Mouse (Mus musculus): Measurements from ENCODE around the gene Dnah10. TPM values are rescaled to one million over a fixed set of nuclear protein-coding genes. Genes with fewer than 3 reads are reported as not detected.
"Not testable (repeated sequence)": the region's sequence is repeated elsewhere in the genome, so short reads cannot be mapped to it uniquely, and the experiment has no call there.

The Dnah10 gene
- polyA plus RNA-seq, 1 experiment from 2014 or later = 0.04 TPM

GRCm38 (mm10) chr5:124741898-124742599 lies 17.2 kb downstream of the Dnah10 start:
- 91% methylated on average over 21 of the region's 21 CpGs for WGBS (ENCODE audit: insufficient replicate concordance)
- no peak for ATAC-seq (replicated peaks; ENCODE audit: insufficient number of reproducible peaks, low FRiP score, low TSS enrichment)
- H3K9ac ChIP-seq (ENCODE audit: low read depth, low read length) = no peak overlapping the region
- peaks cover 7% of the 10 kb centered on the region; the same call in 1 of the 2 replicates for H3K9me3 ChIP-seq (replicated peaks; ENCODE audit: control insufficient read depth, low read length)
- H3K4me2 ChIP-seq = no peak overlapping the region
- no peaks in the 10 kb centered on the region for H3K36me3 ChIP-seq (ENCODE audit: control insufficient read depth, insufficient read depth, low read length)
- H3K4me1 ChIP-seq (ENCODE audit: control insufficient read depth, insufficient read depth, low read length) = no peaks in the 10 kb centered on the region
- H3K27me3 ChIP-seq (ENCODE audit: control insufficient read depth, insufficient read depth, low read length) = no peaks in the 10 kb centered on the region
- no peak overlapping the region for H3K27ac ChIP-seq (ENCODE audit: low read depth, low read length)
- H3K4me3 ChIP-seq (ENCODE audit: low read depth, low read length) = no peak overlapping the region

DNA sequence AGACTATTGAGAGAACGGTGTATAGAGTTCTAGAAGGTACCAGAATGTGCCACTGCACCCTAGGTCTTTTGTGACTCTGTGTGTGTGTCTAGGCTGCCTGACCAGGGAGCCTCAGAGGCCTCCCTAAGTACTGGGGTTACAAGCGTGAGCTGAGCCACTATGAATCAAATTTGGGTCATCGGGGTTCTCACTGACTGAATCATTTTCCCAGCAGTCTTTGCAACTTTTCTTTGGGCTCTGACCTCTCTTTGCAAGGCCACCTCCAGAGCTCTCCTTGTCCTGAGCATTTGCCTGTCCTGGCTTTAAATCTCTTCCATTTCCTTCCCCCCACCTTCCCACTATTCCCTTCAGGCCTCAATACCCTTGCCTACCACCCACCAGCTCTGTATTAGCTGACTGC lies 19.0 kb downstream of the Dnah10 start:
- WGBS (ENCODE audit: insufficient replicate concordance) = 85% methylated on average over 3 of the region's 3 CpGs
- no peak for ATAC-seq (replicated peaks; ENCODE audit: insufficient number of reproducible peaks, low FRiP score, low TSS enrichment)
- no peak overlapping the region for H3K4me2 ChIP-seq

DNA sequence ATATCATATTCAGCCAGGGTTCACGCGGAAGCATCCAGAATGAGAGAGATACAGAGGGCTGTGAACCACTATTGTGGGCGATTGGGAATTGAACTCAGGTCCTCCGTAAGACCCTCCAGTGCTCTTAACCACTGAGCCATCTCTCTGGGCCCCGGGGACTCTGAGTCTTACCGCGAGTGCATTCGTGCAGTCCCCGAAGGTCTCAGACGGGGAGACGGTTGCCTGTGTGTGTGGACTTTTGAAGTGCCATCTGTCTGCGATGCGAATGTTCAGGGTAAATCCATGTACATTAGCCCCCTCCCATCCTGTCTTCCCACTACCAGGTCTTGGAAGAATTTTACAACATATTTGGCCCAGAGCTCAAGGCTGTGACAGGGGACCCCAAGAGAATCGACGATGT lies 21.3 kb downstream of the Dnah10 start:
- 86% methylated on average over 15 of the region's 15 CpGs for WGBS (ENCODE audit: insufficient replicate concordance)
- no peak overlapping the region for H3K4me3 ChIP-seq (ENCODE audit: low read depth, low read length)
- H3K9me3 ChIP-seq (replicated peaks; ENCODE audit: control insufficient read depth, low read length) = peaks cover 3% of the 10 kb centered on the region; the same call in 1 of the 2 replicates
- H3K4me1 ChIP-seq (ENCODE audit: control insufficient read depth, insufficient read depth, low read length) = no peaks in the 10 kb centered on the region
- H3K27ac ChIP-seq (ENCODE audit: low read depth, low read length) = no peak overlapping the region
- no peak overlapping the region for H3K9ac ChIP-seq (ENCODE audit: low read depth, low read length)
- H3K4me2 ChIP-seq = no peak overlapping the region
- no peaks in the 10 kb centered on the region for H3K36me3 ChIP-seq (ENCODE audit: control insufficient read depth, insufficient read depth, low read length)
- H3K27me3 ChIP-seq (ENCODE audit: control insufficient read depth, insufficient read depth, low read length) = no peaks in the 10 kb centered on the region
- no peak for ATAC-seq (replicated peaks; ENCODE audit: insufficient number of reproducible peaks, low FRiP score, low TSS enrichment)

More for the DNA sequence above, 19.0 kb downstream of the Dnah10 start:
- no peaks in the 10 kb centered on the region for H3K4me1 ChIP-seq (ENCODE audit: control insufficient read depth, insufficient read depth, low read length)
- no peak overlapping the region for H3K4me3 ChIP-seq (ENCODE audit: low read depth, low read length)
- no peaks in the 10 kb centered on the region for H3K36me3 ChIP-seq (ENCODE audit: control insufficient read depth, insufficient read depth, low read length)
- no peak overlapping the region for H3K9ac ChIP-seq (ENCODE audit: low read depth, low read length)
- no peak overlapping the region for H3K27ac ChIP-seq (ENCODE audit: low read depth, low read length)
- peaks cover 7% of the 10 kb centered on the region; the same call in 1 of the 2 replicates for H3K9me3 ChIP-seq (replicated peaks; ENCODE audit: control insufficient read depth, low read length)
- no peaks in the 10 kb centered on the region for H3K27me3 ChIP-seq (ENCODE audit: control insufficient read depth, insufficient read depth, low read length)

DNA sequence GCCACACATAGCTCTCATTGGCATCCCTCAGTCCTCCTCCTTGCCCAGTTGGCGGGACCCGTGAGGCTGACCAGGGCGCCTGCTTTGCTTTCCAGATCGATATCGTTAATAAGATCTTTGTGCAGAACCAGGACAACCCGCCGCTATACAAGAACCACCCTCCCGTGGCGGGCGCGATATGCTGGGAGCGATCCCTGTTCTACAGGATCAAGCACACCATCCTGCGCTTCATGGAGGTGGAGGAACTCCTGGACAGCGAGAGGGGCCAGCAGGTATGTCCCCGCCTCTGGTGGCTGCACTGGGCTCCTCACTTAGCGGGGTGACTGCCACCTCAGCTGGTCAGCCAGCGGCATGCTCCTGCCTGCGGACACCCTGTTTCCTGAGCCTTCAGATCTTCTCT lies 23.4 kb downstream of the Dnah10 start:
- 76% methylated on average over 18 of the region's 18 CpGs for WGBS (ENCODE audit: insufficient replicate concordance)
- Histone ChIP-seq H3K4me2 (no peak overlapping the region), H3K4me3 (ENCODE audit: low read depth, low read length) (no peak overlapping the region), H3K36me3 (ENCODE audit: control insufficient read depth, insufficient read depth, low read length) (no peaks in the 10 kb centered on the region), H3K27ac (ENCODE audit: low read depth, low read length) (no peak overlapping the region), H3K9me3 (replicated peaks; ENCODE audit: control insufficient read depth, low read length) (no peaks in the 10 kb centered on the region), H3K9ac (ENCODE audit: low read depth, low read length) (no peak overlapping the region), H3K4me1 (ENCODE audit: control insufficient read depth, insufficient read depth, low read length) (no peaks in the 10 kb centered on the region), H3K27me3 (ENCODE audit: control insufficient read depth, insufficient read depth, low read length) (no peaks in the 10 kb centered on the region)
- no peak for ATAC-seq (replicated peaks; ENCODE audit: insufficient number of reproducible peaks, low FRiP score, low TSS enrichment)

GRCm38 (mm10) chr5:124751656-124752055 lies 26.8 kb downstream of the Dnah10 start:
- 83% methylated on average over 9 of the region's 9 CpGs for WGBS (ENCODE audit: insufficient replicate concordance)
- H3K4me3 ChIP-seq (ENCODE audit: low read depth, low read length) = no peak overlapping the region
- no peak overlapping the region for H3K4me2 ChIP-seq
- H3K27ac ChIP-seq (ENCODE audit: low read depth, low read length) = no peak overlapping the region
- H3K4me1 ChIP-seq (ENCODE audit: control insufficient read depth, insufficient read depth, low read length) = no peaks in the 10 kb centered on the region
- no peaks in the 10 kb centered on the region for H3K36me3 ChIP-seq (ENCODE audit: control insufficient read depth, insufficient read depth, low read length)
- no peaks in the 10 kb centered on the region for H3K9me3 ChIP-seq (replicated peaks; ENCODE audit: control insufficient read depth, low read length)
- ATAC-seq (replicated peaks; ENCODE audit: insufficient number of reproducible peaks, low FRiP score, low TSS enrichment) = no peak
- H3K27me3 ChIP-seq (ENCODE audit: control insufficient read depth, insufficient read depth, low read length) = no peaks in the 10 kb centered on the region
- H3K9ac ChIP-seq (ENCODE audit: low read depth, low read length) = no peak overlapping the region

DNA sequence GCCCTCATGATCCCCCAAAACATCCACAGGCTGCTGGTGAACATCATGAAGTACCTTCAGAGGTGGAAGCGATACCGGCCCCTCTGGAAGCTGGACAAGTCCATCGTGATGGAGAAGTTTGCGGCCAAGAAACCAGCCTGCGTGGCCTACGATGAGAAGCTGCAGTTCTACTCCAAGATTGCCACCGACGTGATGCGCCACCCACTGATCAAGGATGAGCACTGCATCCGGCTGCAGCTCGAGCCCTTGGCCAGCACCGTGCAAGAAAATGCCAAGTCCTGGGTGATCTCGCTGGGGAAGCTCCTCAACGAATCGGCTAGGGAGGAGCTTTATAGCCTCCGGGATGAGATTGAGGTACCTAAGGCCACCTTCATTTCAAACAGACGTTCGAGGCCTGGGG lies 36.1 kb downstream of the Dnah10 start:
- no peak overlapping the region for H3K4me3 ChIP-seq (ENCODE audit: low read depth, low read length)
- no peak overlapping the region for H3K9ac ChIP-seq (ENCODE audit: low read depth, low read length)
- no peaks in the 10 kb centered on the region for H3K36me3 ChIP-seq (ENCODE audit: control insufficient read depth, insufficient read depth, low read length)
- WGBS (ENCODE audit: insufficient replicate concordance) = 55% methylated on average over 18 of the region's 18 CpGs
- H3K27ac ChIP-seq (ENCODE audit: low read depth, low read length) = no peak overlapping the region
- no peaks in the 10 kb centered on the region for H3K27me3 ChIP-seq (ENCODE audit: control insufficient read depth, insufficient read depth, low read length)
- no peaks in the 10 kb centered on the region for H3K4me1 ChIP-seq (ENCODE audit: control insufficient read depth, insufficient read depth, low read length)
- H3K9me3 ChIP-seq (replicated peaks; ENCODE audit: control insufficient read depth, low read length) = no peaks in the 10 kb centered on the region
- no peak for ATAC-seq (replicated peaks; ENCODE audit: insufficient number of reproducible peaks, low FRiP score, low TSS enrichment)
- no peak overlapping the region for H3K4me2 ChIP-seq

- H3K27ac ChIP-seq (ENCODE audit: low read depth, low read length) = no peak overlapping the region
- no peaks in the 10 kb centered on the region for H3K27me3 ChIP-seq (ENCODE audit: control insufficient read depth, insufficient read depth, low read length)
- H3K9ac ChIP-seq (ENCODE audit: low read depth, low read length) = no peak overlapping the region
- no peak for ATAC-seq (replicated peaks; ENCODE audit: insufficient number of reproducible peaks, low FRiP score, low TSS enrichment)
- H3K4me3 ChIP-seq (ENCODE audit: low read depth, low read length) = no peak overlapping the region
- H3K4me1 ChIP-seq (ENCODE audit: control insufficient read depth, insufficient read depth, low read length) = no peaks in the 10 kb centered on the region
- H3K4me2 ChIP-seq = no peak overlapping the region
- WGBS (ENCODE audit: insufficient replicate concordance) = 91% methylated on average over 1 of the region's 1 CpGs
- H3K9me3 ChIP-seq (replicated peaks; ENCODE audit: control insufficient read depth, low read length) = no peaks in the 10 kb centered on the region
- no peaks in the 10 kb centered on the region for H3K36me3 ChIP-seq (ENCODE audit: control insufficient read depth, insufficient read depth, low read length)
Observed at GRCm38 (mm10) chr5:124761787-124762186, 36.9 kb downstream of the Dnah10 start.

GRCm38 (mm10) chr5:124774552-124774951 lies 49.7 kb downstream of the Dnah10 start:
- H3K4me1 ChIP-seq (ENCODE audit: control insufficient read depth, insufficient read depth, low read length) = no peaks in the 10 kb centered on the region
- H3K27ac ChIP-seq (ENCODE audit: low read depth, low read length) = no peak overlapping the region
- no peaks in the 10 kb centered on the region for H3K27me3 ChIP-seq (ENCODE audit: control insufficient read depth, insufficient read depth, low read length)
- WGBS (ENCODE audit: insufficient replicate concordance) = 63% methylated on average over 3 of the region's 3 CpGs
- H3K4me3 ChIP-seq (ENCODE audit: low read depth, low read length) = no peak overlapping the region
- no peak overlapping the region for H3K4me2 ChIP-seq
- H3K36me3 ChIP-seq (ENCODE audit: control insufficient read depth, insufficient read depth, low read length) = no peaks in the 10 kb centered on the region
- H3K9me3 ChIP-seq (replicated peaks; ENCODE audit: control insufficient read depth, low read length) = no peaks in the 10 kb centered on the region
- ATAC-seq (replicated peaks; ENCODE audit: insufficient number of reproducible peaks, low FRiP score, low TSS enrichment) = no peak
- no peak overlapping the region for H3K9ac ChIP-seq (ENCODE audit: low read depth, low read length)

- not testable (repeated sequence) for H3K4me3 ChIP-seq (ENCODE audit: low read depth, low read length); H3K9ac ChIP-seq (ENCODE audit: low read depth, low read length); H3K27ac ChIP-seq (ENCODE audit: low read depth, low read length); H3K4me2 ChIP-seq; H3K27me3 ChIP-seq (ENCODE audit: control insufficient read depth, insufficient read depth, low read length); H3K9me3 ChIP-seq (replicated peaks; ENCODE audit: control insufficient read depth, low read length); H3K36me3 ChIP-seq (ENCODE audit: control insufficient read depth, insufficient read depth, low read length); H3K4me1 ChIP-seq (ENCODE audit: control insufficient read depth, insufficient read depth, low read length); ATAC-seq (replicated peaks; ENCODE audit: insufficient number of reproducible peaks, low FRiP score, low TSS enrichment)
- WGBS (ENCODE audit: insufficient replicate concordance) = 86% methylated on average over 4 of the region's 4 CpGs
Observed at GRCm38 (mm10) chr5:124776289-124776688, 51.4 kb downstream of the Dnah10 start.

Measured in heart, embryonic 11.5 days (tissue).